Mouse (Mus musculus): ENCODE measurements around the gene Insm1.
A peak's percentile ranks its signal among the peaks of the same experiment; 100 is the strongest.

Insm1 gene

GRCm38 (mm10) chr2:146221076-146221928, at the start of gene Insm1:
Gene Insm1, plus strand, starts transcription at chr2:146221921.
- peak; percentile 28 for DNase-seq (ENCODE audit: low spot score)

GRCm38 (mm10) chr2:146172106-146172505, 49.6 kb upstream of the Insm1 start:
- no peak for DNase-seq (ENCODE audit: low spot score)

GRCm38 (mm10) chr2:146174173-146174572, 47.5 kb upstream of the Insm1 start:
- no peak for DNase-seq (ENCODE audit: low spot score)

- no peak for DNase-seq (ENCODE audit: low spot score)
Measured at GRCm38 (mm10) chr2:146178718-146179117, 43.0 kb upstream of the Insm1 start.

GRCm38 (mm10) chr2:146183830-146184793, 37.6 kb upstream of the Insm1 start:
- DNase-seq (ENCODE audit: low spot score): no peak

GRCm38 (mm10) chr2:146196126-146196525, 25.6 kb upstream of the Insm1 start:
- DNase-seq (ENCODE audit: low spot score): no peak

- no peak for DNase-seq (ENCODE audit: low spot score)
Measured at GRCm38 (mm10) chr2:146197947-146198346, 23.8 kb upstream of the Insm1 start.

- no peak for DNase-seq (ENCODE audit: low spot score)
Measured at GRCm38 (mm10) chr2:146210968-146211367, 10.8 kb upstream of the Insm1 start.

- no peak for DNase-seq (ENCODE audit: low spot score)
Measured at GRCm38 (mm10) chr2:146214715-146215114, 7.0 kb upstream of the Insm1 start.

- no peak for DNase-seq (ENCODE audit: low spot score)
Measured at GRCm38 (mm10) chr2:146216111-146217064, 5.3 kb upstream of the Insm1 start.

GRCm38 (mm10) chr2:146217227-146217980, 4.3 kb upstream of the Insm1 start:
- no peak for DNase-seq (ENCODE audit: low spot score)

GRCm38 (mm10) chr2:146218161-146218691, 3.5 kb upstream of the Insm1 start:
- no peak for DNase-seq (ENCODE audit: low spot score)

GRCm38 (mm10) chr2:146218881-146219535, 2.7 kb upstream of the Insm1 start:
- DNase-seq (ENCODE audit: low spot score): no peak

- no peak for DNase-seq (ENCODE audit: low spot score)
Measured at GRCm38 (mm10) chr2:146219791-146220190, 1.9 kb upstream of the Insm1 start.

GRCm38 (mm10) chr2:146220591-146221075, 1.1 kb upstream of the Insm1 start:
- DNase-seq (ENCODE audit: low spot score): no peak

- no peak for DNase-seq (ENCODE audit: low spot score)
Measured at GRCm38 (mm10) chr2:146221929-146222278, 183 bp downstream of the Insm1 start.

GRCm38 (mm10) chr2:146222279-146223175, 806 bp downstream of the Insm1 start:
- DNase-seq (ENCODE audit: low spot score): peak; percentile 16

- DNase-seq (ENCODE audit: low spot score): peak; percentile 10
Measured at GRCm38 (mm10) chr2:146223176-146223905, 1.6 kb downstream of the Insm1 start.

Data from ovary, postnatal 36 days (tissue).